Mouse (Mus musculus): Measurements from ENCODE around the gene Lyar. TPM values are rescaled to one million over a fixed set of nuclear protein-coding genes. Genes with fewer than 3 reads are reported as not detected.
A peak's percentile ranks its signal among the peaks of the same experiment; 100 is the strongest.

Lyar gene
- polyA plus RNA-seq, 1 experiment from 2014 or later: 169 TPM

DNA sequence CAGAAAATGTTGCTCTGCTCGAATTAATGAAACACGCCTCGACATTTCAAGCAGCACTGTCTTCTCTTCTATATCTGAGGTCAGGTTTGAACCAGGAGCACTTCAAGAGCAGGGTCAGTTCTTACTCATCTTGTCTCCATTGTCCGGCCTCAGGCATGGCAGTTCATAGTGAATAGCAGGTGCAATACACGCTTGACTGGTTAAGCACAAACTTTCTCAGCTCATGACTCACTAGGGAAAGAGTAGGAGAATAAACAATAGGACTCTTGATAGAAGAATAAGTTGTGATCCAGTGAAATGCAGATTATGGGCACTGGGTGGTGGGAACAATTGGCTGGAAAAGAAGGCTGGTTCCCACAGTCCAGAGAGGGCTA lies 38.5 kb downstream of the Lyar start:
- 88% methylated on average over 5 of the region's 5 CpGs for WGBS
- Histone ChIP-seq H3K27ac (replicated peaks) (no peak overlapping the region), H3K27me3 (ENCODE audit: low read depth, poor library complexity, severe bottlenecking) (peaks cover 5% of the 10 kb centered on the region; the same call in 1 of the 2 replicates), H3K4me1 (peaks cover 8% of the 10 kb centered on the region), H3K9me3 (replicated peaks) (no peaks in the 10 kb centered on the region), H3K36me3 (peaks cover 16% of the 10 kb centered on the region), H3K4me3 (no peak overlapping the region)
- no peak for DNase-seq (ENCODE audit: low spot score)

DNA sequence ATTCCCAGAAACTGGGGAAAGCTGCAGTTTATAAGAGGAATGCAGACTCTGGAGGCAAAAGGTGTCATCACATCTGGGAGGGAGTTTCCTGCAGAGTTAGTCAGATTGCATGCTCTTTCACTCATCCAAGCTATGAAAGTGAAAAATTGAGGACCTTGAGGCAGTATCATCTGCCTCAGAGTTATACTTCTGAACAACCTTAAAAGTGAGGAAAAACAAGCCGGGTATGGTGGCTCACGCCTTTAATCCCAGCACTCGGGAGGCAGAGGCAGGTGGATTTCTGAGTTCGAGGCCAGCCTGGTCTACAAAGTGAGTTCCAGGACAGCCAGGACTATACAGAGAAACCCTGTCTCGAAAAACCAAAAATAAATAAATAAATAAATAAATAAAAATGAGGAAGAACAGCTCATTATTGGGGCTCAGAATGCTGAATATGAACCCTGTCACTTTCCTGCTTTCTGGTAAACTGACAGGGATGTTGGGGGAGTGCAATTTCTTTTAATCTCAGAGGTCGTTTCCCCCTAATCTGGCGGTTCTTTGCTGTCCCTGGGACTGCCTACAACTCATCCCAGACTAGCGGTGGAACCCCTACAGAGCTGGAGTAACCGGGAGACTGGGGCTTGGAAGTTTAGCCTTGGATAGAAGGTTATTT lies 39.3 kb downstream of the Lyar start:
- WGBS: 45% methylated on average over 9 of the region's 9 CpGs
- Histone ChIP-seq H3K27me3 (ENCODE audit: low read depth, poor library complexity, severe bottlenecking) (peaks cover 5% of the 10 kb centered on the region; the same call in 1 of the 2 replicates), H3K4me3 (peak overlapping the region; percentile 90), H3K4me1 (peaks cover 8% of the 10 kb centered on the region), H3K36me3 (peaks cover 24% of the 10 kb centered on the region), H3K27ac (replicated peaks) (peak overlapping the region; percentile 88), H3K9me3 (replicated peaks) (no peaks in the 10 kb centered on the region)
- DNase-seq (ENCODE audit: low spot score): no peak

DNA sequence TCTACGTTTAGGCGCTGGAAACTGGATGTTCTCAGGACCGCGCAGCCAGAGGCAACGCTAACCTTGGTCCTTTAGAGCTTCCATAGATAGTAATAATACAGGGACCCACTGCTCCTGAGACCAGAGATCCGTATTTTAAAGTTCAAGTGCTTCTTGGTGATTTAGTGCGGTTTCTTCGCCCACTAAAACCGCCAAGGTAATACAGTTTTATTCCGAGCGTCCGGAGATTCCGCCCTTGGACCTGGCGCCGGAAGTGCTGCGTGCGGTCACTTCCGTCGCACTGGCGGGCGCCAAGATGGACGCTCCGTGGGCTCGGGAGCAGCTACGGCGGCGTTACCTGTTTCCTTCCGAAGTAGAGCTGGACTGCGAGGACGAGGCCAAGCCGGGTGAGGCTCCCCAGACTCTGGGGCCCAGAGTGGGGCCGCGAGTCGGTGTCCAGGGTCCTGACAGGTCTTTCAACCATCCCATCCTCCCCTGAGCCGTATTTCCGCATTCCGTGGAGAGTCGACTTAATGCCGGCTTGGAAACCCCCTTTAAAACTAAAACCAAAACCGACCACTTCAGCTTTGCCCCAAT lies 39.9 kb downstream of the Lyar start, which contains the start of gene Tmem128:
Gene Tmem128 (plus strand): TSS at position 79 of the 576 bp plus-strand sequence.
- Histone ChIP-seq H3K36me3 (peaks cover 30% of the 10 kb centered on the region), H3K9me3 (replicated peaks) (no peaks in the 10 kb centered on the region), H3K27me3 (ENCODE audit: low read depth, poor library complexity, severe bottlenecking) (peaks cover 5% of the 10 kb centered on the region; the same call in 1 of the 2 replicates), H3K4me3 (peak within 1 kb of the TSS; percentile 90), H3K4me1 (peaks cover 8% of the 10 kb centered on the region), H3K27ac (replicated peaks) (peak within 1 kb of the TSS; percentile 88)
- peak; percentile 70 for DNase-seq (ENCODE audit: low spot score)
- under 1% methylated on average over 40 of the region's 40 CpGs for WGBS

DNA sequence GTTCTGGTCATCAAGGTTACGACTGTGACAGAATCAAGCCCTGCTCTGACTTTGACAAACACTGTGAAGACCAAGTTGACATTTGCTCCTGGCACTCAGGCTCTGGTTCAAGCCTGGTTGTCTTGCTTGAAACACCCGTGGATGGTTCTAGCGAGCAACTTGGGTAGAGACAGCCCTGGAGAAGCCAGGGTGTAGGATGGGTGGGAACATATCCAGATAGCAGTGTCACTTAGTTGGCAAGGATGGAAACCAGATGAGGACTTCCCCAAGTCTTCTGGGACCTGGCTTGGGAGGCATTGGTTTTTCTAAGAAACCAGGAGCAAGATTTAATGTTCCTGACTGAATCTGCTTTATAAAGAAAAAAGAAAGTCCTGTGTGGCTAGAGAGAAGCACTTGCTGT lies 50.7 kb downstream of the Lyar start:
- peaks cover 52% of the 10 kb centered on the region for H3K36me3 ChIP-seq

DNA sequence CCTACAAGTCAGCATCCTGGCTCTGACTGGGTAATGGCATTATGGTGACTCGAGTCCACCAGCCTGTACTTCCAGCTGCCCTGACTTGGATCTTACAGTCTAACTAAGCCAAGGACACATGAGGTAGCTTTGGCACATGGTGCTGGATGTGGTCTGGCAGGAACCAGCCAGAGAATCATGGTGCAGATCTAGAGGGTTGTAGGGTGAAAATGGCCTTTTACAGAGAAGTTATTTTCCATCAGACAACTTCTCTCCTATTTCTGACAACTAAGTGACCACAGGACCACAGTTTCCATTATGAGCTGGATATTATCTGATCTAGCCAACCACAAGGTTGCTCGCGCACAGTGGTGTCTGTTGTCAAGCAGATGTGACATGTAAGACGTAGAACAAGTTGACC lies 53.6 kb downstream of the Lyar start:
- no peaks in the 10 kb centered on the region for H3K9me3 ChIP-seq (replicated peaks)
- H3K27me3 ChIP-seq (ENCODE audit: low read depth, poor library complexity, severe bottlenecking): peaks cover 58% of the 10 kb centered on the region
- H3K27ac ChIP-seq (replicated peaks): no peak overlapping the region
- peaks cover 25% of the 10 kb centered on the region for H3K36me3 ChIP-seq
- H3K4me1 ChIP-seq: peaks cover 24% of the 10 kb centered on the region
- DNase-seq (ENCODE audit: low spot score): no peak
- H3K4me3 ChIP-seq: no peak overlapping the region
- 90% methylated on average over 4 of the region's 4 CpGs for WGBS

More for the DNA sequence above, 50.7 kb downstream of the Lyar start:
- Histone ChIP-seq H3K4me1 (peaks cover 4% of the 10 kb centered on the region; the same call in 1 of the 2 replicates), H3K27me3 (ENCODE audit: low read depth, poor library complexity, severe bottlenecking) (peaks cover 30% of the 10 kb centered on the region), H3K4me3 (no peak overlapping the region), H3K9me3 (replicated peaks) (no peaks in the 10 kb centered on the region), H3K27ac (replicated peaks) (no peak overlapping the region)
- no peak for DNase-seq (ENCODE audit: low spot score)
- 94% methylated on average over 3 of the region's 3 CpGs for WGBS

DNA sequence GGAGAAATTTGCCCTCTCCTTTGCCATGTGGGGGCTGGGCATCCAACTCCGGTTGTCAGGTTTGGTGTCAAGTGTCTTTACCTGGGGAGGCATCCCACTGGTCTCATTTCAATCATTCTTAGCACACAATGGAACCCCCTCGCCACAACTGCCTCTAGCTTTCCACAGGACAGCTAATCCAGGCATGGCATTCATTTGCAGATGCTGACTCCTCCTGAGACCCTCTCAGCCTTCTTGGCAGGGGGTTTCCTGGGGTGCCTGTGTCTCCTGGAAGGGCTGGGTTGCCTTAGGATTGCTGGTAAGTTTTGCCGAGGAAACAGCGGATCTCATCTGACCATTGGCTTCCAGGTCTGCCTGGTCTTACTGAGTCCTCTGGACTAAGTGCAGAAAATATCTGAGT lies 55.5 kb downstream of the Lyar start, which contains the start of gene Otop1:
Gene Otop1 (plus strand): TSS at position 202 of the 400 bp plus-strand sequence.
- Histone ChIP-seq H3K9me3 (replicated peaks) (no peaks in the 10 kb centered on the region), H3K36me3 (peaks cover 11% of the 10 kb centered on the region; the same call in 1 of the 2 replicates), H3K4me1 (peaks cover 24% of the 10 kb centered on the region), H3K4me3 (peak within 1 kb of the TSS; percentile 51), H3K27me3 (ENCODE audit: low read depth, poor library complexity, severe bottlenecking) (peaks cover 72% of the 10 kb centered on the region), H3K27ac (replicated peaks) (no peak within 1 kb of the TSS)
- no peak for DNase-seq (ENCODE audit: low spot score)
- WGBS: 0% methylated on average over 4 of the region's 4 CpGs

DNA sequence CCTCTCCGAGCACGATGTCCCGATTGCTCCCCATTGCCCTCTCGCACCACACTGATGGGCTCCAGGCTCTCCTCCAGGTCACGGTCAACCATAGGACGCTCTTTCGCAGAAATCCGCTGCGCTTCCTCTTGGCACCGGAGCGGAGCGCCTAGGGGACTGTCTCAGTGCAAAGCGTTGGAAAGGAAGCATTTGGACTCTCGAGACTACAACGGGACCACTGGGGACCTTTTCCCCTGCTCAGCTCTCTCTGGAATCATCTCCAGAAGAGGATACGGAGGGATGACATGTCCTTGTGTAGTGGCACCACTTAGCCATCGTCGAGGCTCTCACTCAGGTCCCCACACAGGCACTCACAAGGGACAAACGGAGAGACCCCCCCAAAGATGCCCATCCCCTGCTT lies 56.2 kb downstream of the Lyar start:
- peak; percentile 35 for DNase-seq (ENCODE audit: low spot score)
- Histone ChIP-seq H3K36me3 (peaks cover 4% of the 10 kb centered on the region; the same call in 1 of the 2 replicates), H3K9me3 (replicated peaks) (no peaks in the 10 kb centered on the region), H3K4me1 (peaks cover 24% of the 10 kb centered on the region), H3K27me3 (ENCODE audit: low read depth, poor library complexity, severe bottlenecking) (peaks cover 75% of the 10 kb centered on the region), H3K4me3 (peak overlapping the region; percentile 51), H3K27ac (replicated peaks) (no peak overlapping the region)
- WGBS: 2% methylated on average over 19 of the region's 19 CpGs

DNA sequence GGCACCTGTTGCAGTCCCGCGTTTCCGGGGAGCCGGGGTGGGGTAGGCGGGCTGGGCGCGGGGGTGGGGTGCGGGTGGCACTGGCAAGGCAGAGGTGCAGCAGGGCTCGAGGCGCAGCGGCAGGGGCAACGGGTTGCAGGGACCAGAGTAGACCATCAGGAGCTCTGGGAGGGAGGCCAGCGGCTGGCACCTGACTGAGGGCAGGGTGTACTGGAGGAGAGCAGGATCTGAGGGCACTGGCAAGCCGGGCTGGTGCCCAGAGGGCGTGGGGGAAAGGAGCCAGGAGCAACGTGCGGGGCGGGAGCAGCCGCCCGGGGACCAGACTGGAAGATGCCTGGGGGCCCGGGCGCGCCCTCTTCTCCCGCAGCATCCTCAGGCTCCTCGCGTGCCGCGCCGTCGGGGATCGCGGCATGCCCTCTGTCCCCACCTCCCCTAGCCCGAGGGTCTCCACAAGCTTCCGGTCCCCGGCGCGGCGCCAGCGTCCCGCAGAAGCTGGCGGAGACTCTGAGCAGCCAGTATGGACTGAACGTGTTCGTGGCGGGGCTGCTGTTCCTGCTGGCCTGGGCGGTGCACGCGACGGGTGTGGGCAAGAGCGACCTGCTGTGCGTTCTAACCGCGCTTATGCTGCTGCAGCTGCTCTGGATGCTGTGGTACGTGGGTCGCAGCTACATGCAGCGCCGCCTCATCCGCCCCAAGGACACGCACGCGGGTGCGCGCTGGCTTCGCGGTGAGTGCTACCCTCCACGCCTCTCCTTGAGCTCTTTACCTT lies 57.0 kb downstream of the Lyar start:
- peak; percentile 41 for DNase-seq (ENCODE audit: low spot score)
- WGBS: 2% methylated on average over 65 of the region's 65 CpGs

DNA sequence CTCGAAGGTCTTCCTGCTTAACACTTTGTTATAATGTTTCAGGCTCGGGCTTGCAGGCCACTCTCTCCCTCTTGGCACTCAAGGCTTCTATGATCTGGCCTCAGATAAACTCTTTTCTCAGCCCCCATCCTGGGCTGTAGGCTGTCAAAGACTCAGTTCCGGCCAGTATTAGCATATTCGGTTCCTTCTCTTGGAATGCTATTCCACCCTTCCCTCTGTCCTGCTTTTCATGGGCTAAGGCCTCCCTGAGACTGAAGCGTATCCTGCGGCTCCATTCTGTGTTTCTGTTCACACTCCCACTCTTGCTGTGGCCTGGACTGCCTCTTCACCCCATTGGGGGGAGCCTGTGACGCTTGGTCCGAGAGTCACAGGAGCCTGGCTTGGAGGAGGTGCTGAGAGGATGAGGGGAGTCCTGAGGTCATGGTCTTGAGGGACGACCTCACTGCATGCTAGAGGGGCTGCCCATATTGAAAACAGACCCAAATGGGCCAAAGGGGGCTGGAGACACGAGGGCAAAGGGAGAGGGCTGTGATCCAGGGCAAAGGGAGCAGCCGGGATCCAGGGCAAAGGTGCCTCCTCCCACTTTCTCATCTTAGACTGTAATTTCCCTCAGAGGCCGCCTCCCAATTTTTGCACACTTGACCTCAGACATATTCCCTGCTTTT lies 57.8 kb downstream of the Lyar start:
- Histone ChIP-seq H3K36me3 (no peaks in the 10 kb centered on the region), H3K27me3 (ENCODE audit: low read depth, poor library complexity, severe bottlenecking) (peaks cover 74% of the 10 kb centered on the region), H3K9me3 (replicated peaks) (no peaks in the 10 kb centered on the region), H3K27ac (replicated peaks) (no peak overlapping the region), H3K4me3 (peak overlapping the region; percentile 51), H3K4me1 (peaks cover 24% of the 10 kb centered on the region)
- peak; percentile 19 for DNase-seq (ENCODE audit: low spot score)
- 20% methylated on average over 12 of the region's 12 CpGs for WGBS

More for the DNA sequence above, 57.0 kb downstream of the Lyar start:
- no peaks in the 10 kb centered on the region for H3K36me3 ChIP-seq
- H3K27ac ChIP-seq (replicated peaks): 0 out of 2 replicates have a peak overlapping the region, but pooled peaks have one; percentile 6
- H3K4me1 ChIP-seq: peaks cover 24% of the 10 kb centered on the region
- H3K4me3 ChIP-seq: peak overlapping the region; percentile 51
- H3K27me3 ChIP-seq (ENCODE audit: low read depth, poor library complexity, severe bottlenecking): peaks cover 75% of the 10 kb centered on the region
- H3K9me3 ChIP-seq (replicated peaks): no peaks in the 10 kb centered on the region

DNA sequence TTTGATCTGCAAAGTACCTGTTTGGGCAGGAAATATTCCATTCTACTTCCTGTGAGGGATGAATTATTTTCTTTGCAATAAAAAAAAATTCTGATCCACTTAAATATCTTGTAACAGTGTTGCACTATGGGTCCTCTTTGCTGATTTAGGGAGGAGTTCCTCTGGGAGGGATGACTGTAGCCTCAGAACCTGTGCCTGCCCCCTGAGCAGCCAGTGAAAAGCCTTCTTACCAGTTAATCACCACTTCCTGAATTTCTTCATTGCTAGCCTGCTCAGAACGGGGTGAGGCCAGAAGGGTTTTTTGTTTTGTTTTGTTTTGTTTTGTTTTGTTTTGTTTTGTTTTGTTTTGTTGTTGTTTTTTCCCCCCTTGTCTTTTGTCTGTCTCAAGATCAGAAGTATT lies 59.8 kb downstream of the Lyar start:
- no peaks in the 10 kb centered on the region for H3K36me3 ChIP-seq
- H3K9me3 ChIP-seq (replicated peaks): no peaks in the 10 kb centered on the region
- no peak overlapping the region for H3K27ac ChIP-seq (replicated peaks)
- H3K4me1 ChIP-seq: peaks cover 24% of the 10 kb centered on the region
- WGBS: 46% methylated on average over 1 of the region's 1 CpGs
- H3K4me3 ChIP-seq: no peak overlapping the region
- peaks cover 54% of the 10 kb centered on the region for H3K27me3 ChIP-seq (ENCODE audit: low read depth, poor library complexity, severe bottlenecking)
- no peak for DNase-seq (ENCODE audit: low spot score)
